Mouse (Mus musculus): ENCODE results near the gene Olfr1178.

Gene Olfr1178

GRCm38 (mm10) chr2:88386762-88387161 is at the start of gene Olfr1178:
Olfr1178 (plus strand) TSS chr2:88387062.
- in situ Hi-C loops (cut with MboI, MseI) = no loop called here

- in situ Hi-C loops (cut with MboI, MseI) = no loop called here
Measured at GRCm38 (mm10) chr2:88346392-88346791, 40.5 kb upstream of the Olfr1178 start, which contains the start of gene Olfr1177-ps. Olfr1177-ps (minus strand) TSS chr2:88346492.

GRCm38 (mm10) chr2:88356304-88356703 is 30.6 kb upstream of the Olfr1178 start:
- in situ Hi-C loops (cut with MboI, MseI) = loop anchor here (10.0 kb wide), 1 partner anchor 1848 kb away; no protein-coding TSS in a partner anchor

- in situ Hi-C loops (cut with MboI, MseI) = no loop called here
Measured at GRCm38 (mm10) chr2:88406353-88406752, 19.5 kb downstream of the Olfr1178 start, which contains the start of gene Olfr1179. Olfr1179 (minus strand) TSS chr2:88406453.

GRCm38 (mm10) chr2:88419051-88419450 is 32.2 kb downstream of the Olfr1178 start, which contains the start of gene Olfr1180:
Olfr1180 (minus strand) TSS chr2:88419151.
- in situ Hi-C loops (cut with MboI, MseI) = no loop called here

GRCm38 (mm10) chr2:88426071-88426470 is 39.2 kb downstream of the Olfr1178 start, which contains the start of gene Olfr1181:
Olfr1181 (minus strand) TSS chr2:88426171.
- in situ Hi-C loops (cut with MboI, MseI) = no loop called here

- in situ Hi-C loops (cut with MboI, MseI) = no loop called here
Measured at GRCm38 (mm10) chr2:88449031-88449430, 62.2 kb downstream of the Olfr1178 start, which contains the start of gene Gm13757. Gm13757 (minus strand) TSS chr2:88449131.

All from T-helper 1 cell (primary cell).